Comparison of ENCODE assay signal across 12 mouse cellular contexts in genomic region chr12:12827821-12828641, GRCm38 (mm10).
DNase-seq lines count a peak whose midpoint lies in the region; ATAC-seq lines count a peak whose summit lies in the region.
"Had no signal": no experiment of that assay in that cellular context is flagged by ENCODE, and none has a peak within 500 bp of the region (broad histone marks: within the 10 kb centered on the region; RNA-seq: fewer than 3 reads in every experiment).

No protein-coding gene starts in this region.

- 0 out of 2 replicates have a peak overlapping the region, but pooled peaks have one; percentile 21 for H3K9ac ChIP-seq in forebrain, embryonic 12.5 days
- no peak overlapping the region for H3K9ac ChIP-seq in intestine, embryonic 15.5 days
- H3K9ac ChIP-seq in neural tube, embryonic 15.5 days (replicated peaks), result no peak overlapping the region
- H3K9ac ChIP-seq: embryonic facial prominence, embryonic 13.5 days; limb, embryonic 13.5 days had no signal

- H3K4me1 ChIP-seq in forebrain, embryonic 12.5 days, result peaks cover 19% of the 10 kb centered on the region
- peaks cover 5% of the 10 kb centered on the region; the same call in 1 of the 2 replicates for H3K4me1 ChIP-seq in intestine, embryonic 15.5 days (replicated peaks)
- peaks cover 16% of the 10 kb centered on the region for H3K4me1 ChIP-seq in neural tube, embryonic 15.5 days
- H3K4me1 ChIP-seq: limb, embryonic 13.5 days had no signal

- no peak overlapping the region for H3K4me3 ChIP-seq in forebrain, embryonic 12.5 days (replicated peaks)
- no peak overlapping the region for H3K4me3 ChIP-seq in intestine, embryonic 15.5 days (replicated peaks)
- no peak overlapping the region for H3K4me3 ChIP-seq in neural tube, embryonic 15.5 days (replicated peaks)
- H3K4me3 ChIP-seq: embryonic facial prominence, embryonic 13.5 days; gastrocnemius, adult 2 months; limb, embryonic 13.5 days had no signal

- no peaks in the 10 kb centered on the region for H3K36me3 ChIP-seq in forebrain, embryonic 12.5 days (replicated peaks)
- no peaks in the 10 kb centered on the region for H3K36me3 ChIP-seq in intestine, embryonic 15.5 days
- H3K36me3 ChIP-seq in neural tube, embryonic 15.5 days, result no peaks in the 10 kb centered on the region
- H3K36me3 ChIP-seq: embryonic facial prominence, embryonic 13.5 days; limb, embryonic 13.5 days had no signal

- no peaks in the 10 kb centered on the region; the same call in 1 of the 2 replicates for H3K27me3 ChIP-seq in forebrain, embryonic 12.5 days
- no peaks in the 10 kb centered on the region for H3K27me3 ChIP-seq in intestine, embryonic 15.5 days (replicated peaks)
- H3K27me3 ChIP-seq in neural tube, embryonic 15.5 days (replicated peaks), result no peaks in the 10 kb centered on the region
- H3K27me3 ChIP-seq: embryonic facial prominence, embryonic 13.5 days; limb, embryonic 13.5 days had no signal

- peak overlapping the region; percentile 21; the same call in 1 of the 2 replicates for H3K4me2 ChIP-seq in forebrain, embryonic 12.5 days
- 0 out of 2 replicates have a peak overlapping the region, but pooled peaks have one; percentile 9 for H3K4me2 ChIP-seq in intestine, embryonic 15.5 days (replicated peaks)
- no peak overlapping the region for H3K4me2 ChIP-seq in neural tube, embryonic 15.5 days
- H3K4me2 ChIP-seq: embryonic facial prominence, embryonic 13.5 days; limb, embryonic 13.5 days had no signal

- ATAC-seq in forebrain, embryonic 12.5 days (ENCODE audit: low FRiP score), result peak; percentile 62
- peak; percentile 50 for ATAC-seq in intestine, embryonic 15.5 days
- peak; percentile 82 for ATAC-seq in neural tube, embryonic 15.5 days (ENCODE audit: low FRiP score)

- H3K9me3 ChIP-seq in forebrain, embryonic 12.5 days, result no peaks in the 10 kb centered on the region
- no peaks in the 10 kb centered on the region for H3K9me3 ChIP-seq in intestine, embryonic 15.5 days
- no peaks in the 10 kb centered on the region for H3K9me3 ChIP-seq in neural tube, embryonic 15.5 days (replicated peaks)
- H3K9me3 ChIP-seq: embryonic facial prominence, embryonic 13.5 days had no signal

- DNase-seq in cerebellum, postnatal 10 days, result peak; percentile 29 to 38
- DNase-seq in cerebellum, adult 11 months, result no peak
- DNase-seq in ovary, postnatal 10 days (ENCODE audit: low spot score), result no peak
- no peak for DNase-seq in c-Kit-positive CD71-positive TER-119-positive erythroid progenitor cells, embryonic 14.5 days (ENCODE audit: low spot score)
- DNase-seq in lung, postnatal 36 days, result no peak
- DNase-seq: cerebellum, adult 11-12 months; gastrocnemius, adult 2 months had no signal

- WGBS in forebrain, embryonic 12.5 days, result 41% methylated on average over 13 of the region's 13 CpGs
- 57% methylated on average over 13 of the region's 13 CpGs for WGBS in intestine, embryonic 15.5 days
- 31% methylated on average over 13 of the region's 13 CpGs for WGBS in neural tube, embryonic 15.5 days

- peak overlapping the region; percentile 56 for H3K27ac ChIP-seq in forebrain, embryonic 12.5 days
- no peak overlapping the region for H3K27ac ChIP-seq in intestine, embryonic 15.5 days
- H3K27ac ChIP-seq in neural tube, embryonic 15.5 days (replicated peaks), result peak overlapping the region; percentile 61
- H3K27ac ChIP-seq: embryonic facial prominence, embryonic 13.5 days; gastrocnemius, adult 2 months; limb, embryonic 13.5 days had no signal

Comparison
In these comparisons a context has a peak if more than half of its experiments do, and no peak if none do; other contexts are left out.
1. DNase-seq: peak in cerebellum, postnatal 10 days (2 of 2); none in cerebellum, adult 11 months (single experiment), ovary, postnatal 10 days (single experiment), c-Kit-positive CD71-positive TER-119-positive erythroid progenitor cells, embryonic 14.5 days (single experiment) and lung, postnatal 36 days (single experiment).
2. Peak in every context shown above with its lines, with median percentiles within 50 percentile points of each other: ATAC-seq.